Mouse (Mus musculus) retina, postnatal 7 days (tissue): Measurements from ENCODE around the gene Gadd45b.

Experiments
- DNase-seq: peaks from one replicate; pipeline ENCODE4 v3.0.0-alpha.2; 2012; ENCODE audit warnings: low read depth, low spot score

Gadd45b gene

GRCm38 (mm10) chr10:80956385-80956784 lies 26.5 kb downstream of the Gadd45b start:
- DNase-seq = no peak

DNA sequence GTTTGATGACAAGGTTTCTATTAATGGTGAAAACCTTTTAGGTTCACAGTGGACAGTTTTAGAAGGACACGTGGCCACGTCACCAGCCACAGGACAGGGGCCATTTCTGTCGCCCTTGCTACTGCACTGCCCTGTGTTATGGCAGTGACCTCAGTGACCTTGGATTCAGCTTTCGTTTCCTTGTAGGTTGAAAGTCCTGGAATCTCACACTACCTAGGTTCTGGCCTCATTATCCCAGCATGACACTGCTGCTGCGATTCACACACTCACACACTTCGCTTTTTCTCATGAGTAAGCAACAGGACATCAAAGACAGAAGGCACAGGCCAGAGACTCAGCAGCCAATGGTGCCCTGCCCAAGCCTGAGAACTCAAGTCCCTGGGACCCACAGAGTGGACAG lies 27.0 kb downstream of the Gadd45b start:
- no peak for DNase-seq

GRCm38 (mm10) chr10:80957791-80958190 lies 27.9 kb downstream of the Gadd45b start:
- no peak for DNase-seq

DNA sequence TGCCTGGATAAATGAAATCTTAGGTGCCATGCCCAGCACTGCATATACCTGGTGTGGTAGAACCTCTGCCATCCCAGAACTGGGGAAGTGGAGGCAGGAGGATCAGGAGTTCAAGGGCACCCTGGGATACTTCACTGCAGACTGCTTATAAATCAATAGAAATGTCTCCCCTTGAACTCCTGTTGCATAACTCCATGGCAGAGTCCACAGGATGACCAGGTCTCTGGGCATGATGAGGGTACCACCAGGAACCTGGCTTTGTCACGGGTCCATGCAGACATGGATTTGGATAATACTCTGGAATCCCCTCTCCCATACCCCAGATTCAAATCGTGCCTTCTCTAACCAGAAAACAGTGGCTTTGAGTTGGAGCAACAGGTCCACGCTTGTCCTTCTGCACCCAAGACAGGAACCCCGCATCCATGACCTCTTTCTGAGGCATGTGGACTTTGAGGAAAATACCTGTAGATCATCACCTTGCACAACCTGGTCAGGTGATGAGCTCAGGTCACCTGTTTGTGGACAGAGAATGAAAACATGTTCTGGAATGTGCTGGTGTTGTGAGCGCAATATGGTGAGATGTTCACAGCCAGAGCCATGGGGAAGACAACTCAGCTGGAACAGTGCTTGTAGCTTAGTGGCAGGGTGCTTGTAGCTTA lies 29.2 kb downstream of the Gadd45b start:
- DNase-seq = no peak

DNA sequence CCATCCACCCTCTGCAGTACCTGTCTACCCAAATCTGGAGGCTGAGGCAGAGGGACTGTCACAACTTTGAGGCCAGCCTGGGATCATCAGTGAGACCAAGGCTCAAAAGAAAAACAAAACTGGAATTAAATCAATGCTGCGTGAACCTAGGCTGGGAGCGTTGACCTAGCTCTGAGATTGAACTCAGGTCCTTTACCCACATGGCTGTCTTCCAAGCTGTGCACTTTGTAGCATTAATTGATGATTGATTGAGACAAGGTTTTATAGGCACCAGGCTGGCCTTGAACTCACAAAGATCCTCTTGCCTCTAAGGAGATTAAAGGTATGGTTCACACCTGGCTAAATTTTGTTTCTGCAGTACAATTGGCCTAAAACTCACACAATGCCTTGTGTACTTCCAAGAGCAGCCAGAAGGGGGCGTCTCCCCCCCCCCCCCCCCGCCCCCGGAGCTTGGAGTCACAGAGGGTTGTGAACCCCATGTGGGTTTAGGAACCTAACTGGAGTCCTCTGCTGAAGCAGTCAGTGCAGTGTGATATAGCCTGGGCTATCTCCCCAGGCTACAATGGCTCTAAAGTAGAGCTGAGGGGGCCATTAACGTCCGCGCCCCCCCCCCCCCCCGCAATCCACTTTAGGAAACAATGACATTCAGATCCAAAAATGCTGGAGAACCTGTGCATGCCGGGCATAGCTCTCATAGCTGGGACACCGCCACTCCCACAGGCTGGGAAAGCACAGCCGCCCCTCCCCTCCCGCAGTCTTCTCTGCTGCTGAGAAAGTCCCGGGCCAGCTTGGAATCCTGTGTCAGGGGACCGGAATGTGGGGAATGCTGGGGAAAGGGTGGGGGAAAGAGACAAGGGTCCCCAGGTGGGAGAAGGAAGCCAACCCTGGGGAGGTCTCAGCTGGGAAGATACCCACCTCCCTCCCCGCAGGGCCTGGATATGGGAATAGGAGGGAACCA lies 31.0 kb downstream of the Gadd45b start:
- no peak for DNase-seq

DNA sequence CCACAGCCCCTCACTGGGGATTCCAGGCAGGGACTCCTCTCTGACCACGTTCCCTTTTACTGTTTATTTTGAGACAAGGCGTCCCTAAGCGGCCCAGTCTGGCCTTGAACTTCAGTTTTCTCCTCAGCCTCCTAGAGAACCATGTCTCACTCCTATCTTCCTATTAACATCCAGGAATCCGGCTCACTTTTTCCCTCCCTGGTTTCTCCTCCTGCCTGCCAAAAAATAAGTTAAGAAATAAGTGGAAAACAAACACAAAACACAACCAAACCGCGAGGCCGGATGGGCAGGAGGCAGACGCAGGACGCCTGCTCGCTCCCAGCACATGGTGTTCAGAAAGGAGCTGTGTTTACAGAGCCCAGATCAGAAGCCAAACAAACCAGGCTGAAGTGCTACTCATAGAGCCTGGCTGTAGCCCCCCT lies 32.2 kb downstream of the Gadd45b start:
- no peak for DNase-seq

GRCm38 (mm10) chr10:80962585-80962984 lies 32.7 kb downstream of the Gadd45b start:
- DNase-seq = no peak

DNA sequence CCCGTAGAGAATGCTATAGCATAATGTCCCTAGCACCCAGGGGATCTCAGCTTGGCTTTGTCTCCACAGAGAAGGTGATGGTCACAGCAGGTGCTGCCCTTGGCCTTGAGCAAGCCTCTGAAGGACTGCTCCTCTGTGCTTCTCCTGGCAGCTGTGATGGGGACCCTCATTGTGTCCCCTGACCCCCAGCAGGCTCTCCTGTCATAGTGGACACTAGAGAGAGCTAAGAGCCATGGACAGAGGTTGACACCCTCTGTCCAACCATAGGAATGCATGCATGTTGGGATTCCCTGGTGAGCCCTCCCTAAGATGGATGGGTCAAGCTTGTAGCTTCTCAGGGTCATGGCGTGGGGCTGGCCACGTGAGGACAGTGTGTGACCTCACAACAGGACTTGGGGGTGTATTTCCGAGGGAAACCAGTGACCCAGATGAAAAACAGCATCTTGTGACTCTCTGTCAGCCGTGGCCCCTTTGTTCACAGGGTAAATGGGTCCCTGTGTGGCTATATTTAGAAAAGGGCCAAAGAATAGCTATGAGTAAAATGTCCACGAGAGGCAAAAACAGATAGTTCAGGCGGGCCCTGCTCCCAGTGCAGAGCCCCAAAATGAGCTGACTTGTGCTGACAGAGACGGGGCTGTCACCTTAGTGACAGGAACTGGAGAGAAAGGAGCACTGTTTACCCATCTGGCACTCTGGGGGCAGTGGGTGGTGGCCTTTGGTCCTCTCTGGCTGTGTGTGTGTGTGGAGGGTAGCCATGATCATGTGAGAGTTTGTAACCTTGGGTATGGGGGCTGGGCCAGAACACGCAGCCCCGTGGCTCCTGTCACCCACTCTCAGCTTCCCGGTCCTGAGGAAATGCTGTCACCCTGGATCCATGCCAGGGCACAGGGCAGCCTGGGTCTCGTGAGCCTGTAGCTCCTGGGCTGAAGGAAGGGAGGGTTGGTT lies 33.4 kb downstream of the Gadd45b start:
- no peak for DNase-seq

DNA sequence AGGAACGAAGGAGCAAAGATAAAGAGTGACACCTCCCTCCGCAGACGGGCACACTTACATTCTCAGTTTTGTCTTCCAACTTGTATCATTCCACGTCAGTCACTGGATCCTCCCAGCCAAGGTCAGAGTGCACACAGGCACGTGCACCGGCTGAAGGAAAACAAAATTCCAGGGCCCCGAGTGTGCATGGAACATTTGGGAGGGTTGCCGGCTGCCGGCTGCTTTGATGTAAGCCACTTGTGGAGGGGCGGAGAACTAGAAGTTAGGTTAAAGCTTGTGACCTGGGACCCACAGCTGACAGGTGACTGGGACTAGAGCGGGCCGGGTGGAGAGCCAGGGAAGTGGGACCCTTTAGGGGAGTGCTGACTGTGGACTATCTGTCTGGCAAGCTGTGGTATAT lies 36.4 kb downstream of the Gadd45b start:
- no peak for DNase-seq

GRCm38 (mm10) chr10:80967101-80967656 lies 37.3 kb downstream of the Gadd45b start:
- no peak for DNase-seq

DNA sequence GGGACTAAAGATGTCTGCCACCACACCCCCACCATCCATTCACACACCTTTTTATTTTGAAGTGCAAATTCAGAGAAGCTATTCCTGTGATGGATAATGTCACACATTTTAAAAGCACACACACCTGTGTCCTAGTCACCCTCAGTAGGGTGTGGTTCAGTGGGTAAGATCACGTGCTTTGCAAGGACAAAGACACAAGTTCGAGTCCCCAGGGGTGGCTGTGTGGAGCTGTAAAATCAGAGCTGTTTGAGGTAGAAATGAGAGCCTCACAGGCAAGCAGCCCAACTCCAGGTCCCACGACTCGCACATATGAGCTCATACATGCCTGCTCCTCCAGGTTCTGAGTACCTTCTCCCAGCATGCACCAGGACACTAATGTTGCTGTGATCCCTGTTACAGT lies 38.2 kb downstream of the Gadd45b start:
- DNase-seq = no peak

DNA sequence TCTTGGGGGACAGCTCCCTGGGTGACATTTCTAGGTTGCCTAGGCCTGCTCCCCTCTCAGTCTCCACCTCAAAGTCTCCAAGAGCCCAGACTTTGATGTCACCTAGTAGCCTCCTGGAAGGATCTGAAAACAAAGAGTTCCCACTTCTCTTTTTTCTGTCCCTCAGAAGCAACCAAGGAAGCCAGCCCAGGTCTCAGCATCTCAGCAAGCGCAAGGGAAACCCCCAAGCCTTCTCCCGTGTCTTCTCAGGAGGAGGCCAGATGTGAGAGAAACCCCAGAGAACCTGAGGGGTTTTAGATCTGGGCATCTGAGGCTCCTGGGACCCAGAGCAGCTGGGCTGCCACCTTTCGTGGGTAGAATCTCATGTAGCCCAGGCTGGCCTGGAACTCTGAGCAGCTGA lies 39.4 kb downstream of the Gadd45b start:
- no peak for DNase-seq

GRCm38 (mm10) chr10:80970159-80970558 lies 40.3 kb downstream of the Gadd45b start:
- DNase-seq = no peak

- DNase-seq = no peak
Observed at GRCm38 (mm10) chr10:80971533-80971932, 41.7 kb downstream of the Gadd45b start.

GRCm38 (mm10) chr10:80972071-80972987 lies 42.5 kb downstream of the Gadd45b start:
- DNase-seq = no peak

DNA sequence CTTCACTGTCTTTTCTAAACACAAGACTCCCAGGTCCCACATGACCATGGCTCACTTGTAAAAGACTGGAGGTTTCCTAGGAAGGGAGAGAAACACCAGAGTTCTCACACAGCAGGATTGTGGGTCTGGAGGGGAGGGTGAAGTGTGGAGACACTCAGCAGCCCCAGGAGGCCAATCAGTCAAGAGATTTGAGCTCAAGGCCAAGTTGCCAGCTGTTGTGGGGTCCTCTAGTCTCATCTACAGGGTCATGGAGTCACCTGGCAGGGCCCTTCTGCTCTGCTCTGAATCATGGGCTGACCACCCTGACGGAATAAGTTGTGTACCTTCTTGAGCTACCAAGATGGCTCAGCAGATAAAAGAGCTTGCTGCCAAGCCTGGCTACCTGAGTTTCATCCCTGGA lies 43.8 kb downstream of the Gadd45b start:
- no peak for DNase-seq

DNA sequence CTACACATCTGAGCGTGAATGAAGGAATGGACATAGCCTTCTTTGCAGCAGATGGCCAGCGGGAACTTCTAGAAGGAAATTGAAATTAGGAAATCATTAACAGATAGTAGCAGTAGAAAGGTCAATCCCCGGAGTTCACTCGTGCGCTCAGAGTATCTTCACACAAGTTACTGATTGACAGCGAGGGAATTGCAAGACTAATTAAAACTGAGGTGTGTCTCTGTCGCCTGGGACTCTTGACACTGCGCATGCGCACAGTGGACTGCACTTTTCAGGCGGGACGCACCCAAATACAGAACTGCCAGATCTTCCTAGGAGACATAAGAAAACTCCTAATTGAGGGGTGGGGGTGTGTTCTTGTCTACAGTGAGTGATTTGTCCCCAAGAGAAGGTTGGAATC lies 45.6 kb downstream of the Gadd45b start:
- no peak for DNase-seq

GRCm38 (mm10) chr10:80981564-80982112 lies 51.8 kb downstream of the Gadd45b start:
- DNase-seq = no peak
